Mouse (Mus musculus) liver, adult 2 months (tissue): ENCODE measurements around the gene Sec16b. TPM values are rescaled to one million over a fixed set of nuclear protein-coding genes. Genes with fewer than 3 reads are reported as not detected.

Experiments
- DNase-seq: peaks from one replicate; pipeline ENCODE4 v3.0.0-alpha.2; 2011; ENCODE audit warnings: low read depth, low spot score; ENCODE audit errors: extremely low read depth
- H3K27ac ChIP-seq: fragments of 200-500 bp; replicated peaks from 2 replicates; pipeline ENCODE4 v1.5.1; 2012; ENCODE audit warnings: low read depth, mild to moderate bottlenecking, control low read depth, inconsistent platforms, low read length; ENCODE audit not compliant: insufficient read depth
- H3K27me3 ChIP-seq: fragments of 200-500 bp; 2 replicates; pipeline ENCODE4 v1.6.1; 2012; ENCODE audit warnings: mild to moderate bottlenecking, moderate library complexity, low read length, inconsistent platforms; ENCODE audit not compliant: control insufficient read depth, insufficient read depth
- H3K36me3 ChIP-seq: fragments of 200-500 bp; 2 replicates; pipeline ENCODE4 v1.6.1; 2012; ENCODE audit warnings: low read length, inconsistent platforms; ENCODE audit not compliant: control insufficient read depth, insufficient read depth
- H3K4me1 ChIP-seq: fragments of 200-500 bp; 2 replicates; pipeline ENCODE4 v1.6.1; 2011; ENCODE audit warnings: low read length; ENCODE audit not compliant: control insufficient read depth, insufficient read depth
- H3K4me3 ChIP-seq: fragments of 200-500 bp; 2 replicates; pipeline ENCODE4 v1.5.1; 2011; ENCODE audit warnings: low read depth, mild to moderate bottlenecking, control low read depth, low read length, moderate library complexity; ENCODE audit not compliant: insufficient read depth
- H3K79me2 ChIP-seq: fragments of 200-500 bp; 2 replicates; pipeline ENCODE4 v1.6.1; 2012; ENCODE audit warnings: inconsistent platforms, mild to moderate bottlenecking, low read length, moderate library complexity; ENCODE audit not compliant: control insufficient read depth, insufficient read depth
- H3K9ac ChIP-seq: fragments of 200-500 bp; 2 replicates; pipeline ENCODE4 v1.6.1; 2012; ENCODE audit warnings: low read depth, mild to moderate bottlenecking, control low read depth, inconsistent platforms, low read length
- CTCF ChIP-seq: fragments of 200-500 bp; IDR thresholded peaks from 2 replicates; pipeline ENCODE4 v1.5.1; 2011; ENCODE audit warnings: low read depth, low read length, control low read depth
- POLR2A ChIP-seq: fragments of 200-500 bp; IDR thresholded peaks from 2 replicates; pipeline ENCODE4 v1.6.1; 2011; ENCODE audit warnings: low read length, control low read depth; ENCODE audit not compliant: insufficient read depth; ENCODE audit errors: extremely low read depth
- WGBS: fragments of 180-500 bp; shearing (Covaris S2); methylation state at CpG from one replicate; pipeline ENCODE4 v1.1.7; 2018; 5-methylcytosine and 5-hydroxymethylcytosine counted together
- polyA plus RNA-seq: library from polyadenylated mRNA; depleted of rRNA; stranded (reverse); fragments of >200 nt; gene quantifications from 2 replicates; pipeline ENCODE4 v1.2.3, GENCODE M21; 2012
- total RNA-seq: library from RNA; depleted of rRNA; stranded (reverse); fragments of >200 nt; gene quantifications from 2 replicates; pipeline ENCODE4 v1.2.3, GENCODE M21; 2014

Sec16b gene
- total and polyA plus RNA-seq, 2 experiments, result 47.4 to 52.2 TPM

- no peak for TF ChIP-seq CTCF
- TF ChIP-seq POLR2A, result no peak
- H3K4me1 ChIP-seq, result peaks cover under 1% of the 10 kb centered on the region; the same call in 1 of the 2 replicates
- no peak overlapping the region for H3K27ac ChIP-seq
- H3K9ac ChIP-seq, result no peak overlapping the region
- no peak for DNase-seq
- no peaks in the 10 kb centered on the region for H3K27me3 ChIP-seq
- peaks cover 72% of the 10 kb centered on the region for H3K36me3 ChIP-seq
- no peak overlapping the region for H3K4me3 ChIP-seq
- H3K79me2 ChIP-seq, result no peaks in the 10 kb centered on the region
- 66% methylated on average over 27 of the region's 27 CpGs for WGBS
Measured at GRCm38 (mm10) chr1:157554686-157555530, 48.4 kb downstream of the Sec16b start.

GRCm38 (mm10) chr1:157555738-157556137, 49.2 kb downstream of the Sec16b start:
- DNase-seq, result no peak
- TF ChIP-seq CTCF (no peak), POLR2A (no peak)
- WGBS, result 88% methylated on average over 10 of the region's 10 CpGs
- Histone ChIP-seq H3K4me1 (no peaks in the 10 kb centered on the region), H3K4me3 (no peak overlapping the region), H3K27ac (no peak overlapping the region), H3K9ac (no peak overlapping the region), H3K36me3 (peaks cover 76% of the 10 kb centered on the region), H3K27me3 (no peaks in the 10 kb centered on the region), H3K79me2 (no peaks in the 10 kb centered on the region)

GRCm38 (mm10) chr1:157556439-157556838, 49.9 kb downstream of the Sec16b start:
- no peaks in the 10 kb centered on the region for H3K27me3 ChIP-seq

GRCm38 (mm10) chr1:157558145-157558544, 51.6 kb downstream of the Sec16b start:
- TF ChIP-seq POLR2A, result no peak
- TF ChIP-seq CTCF, result peak; percentile 20; the same call in 1 of the 2 replicates
- Histone ChIP-seq H3K27ac (no peak overlapping the region), H3K9ac (no peak overlapping the region), H3K4me1 (no peaks in the 10 kb centered on the region), H3K36me3 (peaks cover 75% of the 10 kb centered on the region), H3K79me2 (no peaks in the 10 kb centered on the region), H3K4me3 (no peak overlapping the region), H3K27me3 (no peaks in the 10 kb centered on the region)
- no peak for DNase-seq
- WGBS, result 82% methylated on average over 5 of the region's 5 CpGs

More at GRCm38 (mm10) chr1:157556439-157556838, 49.9 kb downstream of the Sec16b start:
- H3K9ac ChIP-seq, result no peak overlapping the region
- H3K4me3 ChIP-seq, result no peak overlapping the region
- H3K27ac ChIP-seq, result no peak overlapping the region
- peaks cover 74% of the 10 kb centered on the region for H3K36me3 ChIP-seq
- TF ChIP-seq POLR2A, result no peak
- TF ChIP-seq CTCF, result no peak
- no peaks in the 10 kb centered on the region for H3K4me1 ChIP-seq
- no peaks in the 10 kb centered on the region for H3K79me2 ChIP-seq
- 33% methylated on average over 5 of the region's 5 CpGs for whole genome bisulfite sequencing
- peak; percentile 42 for DNase-seq

GRCm38 (mm10) chr1:157559986-157560385, 53.5 kb downstream of the Sec16b start:
- H3K9ac ChIP-seq, result no peak overlapping the region
- TF ChIP-seq CTCF (no peak), POLR2A (no peak)

DNA sequence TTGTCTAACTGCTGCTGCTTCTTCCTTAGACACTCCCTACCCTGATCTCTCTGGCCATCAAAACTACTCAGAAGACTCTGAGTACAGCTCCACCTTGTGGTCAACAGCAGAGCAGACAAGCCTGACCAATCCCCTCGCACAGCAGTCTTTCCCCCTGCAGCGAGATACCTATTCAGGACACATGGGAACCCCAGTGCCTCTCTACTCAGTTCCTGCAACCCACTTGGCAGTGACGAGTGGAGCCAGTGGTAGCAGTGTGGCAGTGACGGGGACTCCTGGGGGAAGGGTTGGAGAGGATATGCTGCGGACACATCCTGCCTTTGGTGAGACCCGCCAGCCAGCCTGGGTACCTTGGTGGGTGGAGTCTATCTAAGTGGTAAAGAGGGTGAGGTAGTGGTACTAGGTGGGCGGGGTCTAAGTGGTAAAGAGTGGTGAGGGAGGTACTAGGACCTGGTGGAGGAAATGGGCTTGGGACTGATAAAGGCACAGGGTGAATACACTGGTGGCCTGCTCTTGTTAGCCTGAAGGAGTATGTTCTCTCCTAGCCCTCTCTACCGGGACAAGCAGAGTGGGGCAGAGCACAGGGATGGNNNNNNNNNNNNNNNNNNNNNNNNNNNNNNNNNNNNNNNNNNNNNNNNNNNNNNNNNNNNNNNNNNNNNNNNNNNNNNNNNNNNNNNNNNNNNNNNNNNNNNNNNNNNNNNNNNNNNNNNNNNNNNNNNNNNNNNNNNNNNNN, 54.3 kb downstream of the Sec16b start:
- DNase-seq, result no peak
- no peaks in the 10 kb centered on the region for H3K4me1 ChIP-seq
- no peak overlapping the region for H3K4me3 ChIP-seq
- H3K36me3 ChIP-seq, result peaks cover 64% of the 10 kb centered on the region
- no peak overlapping the region for H3K9ac ChIP-seq
- H3K27ac ChIP-seq, result no peak overlapping the region
- H3K79me2 ChIP-seq, result no peaks in the 10 kb centered on the region
- H3K27me3 ChIP-seq, result no peaks in the 10 kb centered on the region
- 70% methylated on average over 8 of the region's 8 CpGs for WGBS
- TF ChIP-seq CTCF, result peak; percentile 67
- TF ChIP-seq POLR2A, result no peak

More at GRCm38 (mm10) chr1:157559986-157560385, 53.5 kb downstream of the Sec16b start:
- Histone ChIP-seq H3K27ac (no peak overlapping the region), H3K36me3 (peaks cover 66% of the 10 kb centered on the region), H3K79me2 (no peaks in the 10 kb centered on the region), H3K4me1 (no peaks in the 10 kb centered on the region), H3K27me3 (no peaks in the 10 kb centered on the region), H3K4me3 (no peak overlapping the region)
- WGBS, result 72% methylated on average over 6 of the region's 6 CpGs
- no peak for DNase-seq
